Mouse (Mus musculus): ENCODE data around the gene Slc9b1.

The Slc9b1 gene

GRCm38 (mm10) chr3:135437758-135438495, 90.1 kb downstream of the Slc9b1 start, which contains the start of gene Ube2d3:
Gene Ube2d3 (plus strand): TSS chr3:135438149.
- DNase-seq (ENCODE audit: low read depth, low spot score) = peak; percentile 99

GRCm38 (mm10) chr3:135438531-135438912, 90.7 kb downstream of the Slc9b1 start:
- peak; percentile 80 for DNase-seq (ENCODE audit: low read depth, low spot score)

- peak; percentile 79 for DNase-seq (ENCODE audit: low read depth, low spot score)
Measured at GRCm38 (mm10) chr3:135438913-135439531, 91.2 kb downstream of the Slc9b1 start.

GRCm38 (mm10) chr3:135439651-135440050, 91.8 kb downstream of the Slc9b1 start:
- no peak for DNase-seq (ENCODE audit: low read depth, low spot score)

- peak; percentile 85 for DNase-seq (ENCODE audit: low read depth, low spot score)
Measured at GRCm38 (mm10) chr3:135440221-135440620, 92.4 kb downstream of the Slc9b1 start.

GRCm38 (mm10) chr3:135440621-135441020, 92.8 kb downstream of the Slc9b1 start:
- DNase-seq (ENCODE audit: low read depth, low spot score) = no peak

- no peak for DNase-seq (ENCODE audit: low read depth, low spot score)
Measured at GRCm38 (mm10) chr3:135444930-135445329, 97.1 kb downstream of the Slc9b1 start.
